Mouse (Mus musculus) ovary, adult 18-20 months (tissue): ENCODE measurements around the gene Rbm28.

Experiments used
- DNase-seq: peaks from one replicate; pipeline ENCODE4 v3.0.0; 2022; ENCODE audit warnings: low spot score, mixed read lengths

Rbm28 gene

GRCm38 (mm10) chr6:29143608-29144007 lies 21.2 kb downstream of the Rbm28 start:
- DNase-seq = no peak

- no peak for DNase-seq
Measured at GRCm38 (mm10) chr6:29137441-29137840, 27.4 kb downstream of the Rbm28 start.

GRCm38 (mm10) chr6:29133100-29133499 lies 31.7 kb downstream of the Rbm28 start:
- no peak for DNase-seq

- no peak for DNase-seq
Measured at GRCm38 (mm10) chr6:29126878-29127426, 37.9 kb downstream of the Rbm28 start.

GRCm38 (mm10) chr6:29119990-29120389 lies 44.8 kb downstream of the Rbm28 start:
- no peak for DNase-seq

- no peak for DNase-seq
Measured at GRCm38 (mm10) chr6:29118963-29119362, 45.8 kb downstream of the Rbm28 start.

GRCm38 (mm10) chr6:29118231-29118630 lies 46.6 kb downstream of the Rbm28 start:
- DNase-seq = no peak

- peak; percentile 38 for DNase-seq
Measured at GRCm38 (mm10) chr6:29117417-29118104, 47.2 kb downstream of the Rbm28 start.

GRCm38 (mm10) chr6:29115756-29116155 lies 49.0 kb downstream of the Rbm28 start:
- DNase-seq = no peak

- no peak for DNase-seq
Measured at GRCm38 (mm10) chr6:29111501-29111900, 53.3 kb downstream of the Rbm28 start.

- DNase-seq = no peak
Measured at GRCm38 (mm10) chr6:29108376-29108775, 56.4 kb downstream of the Rbm28 start.

GRCm38 (mm10) chr6:29101248-29101864 lies 63.5 kb downstream of the Rbm28 start:
- DNase-seq = no peak

GRCm38 (mm10) chr6:29100423-29100822 lies 64.4 kb downstream of the Rbm28 start:
- DNase-seq = peak; percentile 26

- peak; percentile 7 for DNase-seq
Measured at GRCm38 (mm10) chr6:29099536-29100170, 65.2 kb downstream of the Rbm28 start.

- no peak for DNase-seq
Measured at GRCm38 (mm10) chr6:29092904-29093303, 71.9 kb downstream of the Rbm28 start.

GRCm38 (mm10) chr6:29092234-29092633 lies 72.6 kb downstream of the Rbm28 start:
- DNase-seq = no peak

- DNase-seq = peak; percentile 29
Measured at GRCm38 (mm10) chr6:29087921-29088709, 76.7 kb downstream of the Rbm28 start.

GRCm38 (mm10) chr6:29084401-29084800 lies 80.4 kb downstream of the Rbm28 start:
- DNase-seq = no peak

- peak; percentile 12 for DNase-seq
Measured at GRCm38 (mm10) chr6:29082776-29083354, 81.9 kb downstream of the Rbm28 start.

GRCm38 (mm10) chr6:29081826-29082363 lies 82.9 kb downstream of the Rbm28 start:
- DNase-seq = no peak

- no peak for DNase-seq
Measured at GRCm38 (mm10) chr6:29079291-29079690, 85.5 kb downstream of the Rbm28 start.

- no peak for DNase-seq
Measured at GRCm38 (mm10) chr6:29074133-29074469, 90.7 kb downstream of the Rbm28 start.
